Mouse (Mus musculus) forelimb bud, embryonic 11.5 days (tissue): ENCODE measurements around the gene Mindy2.
"Not testable (repeated sequence)": the region's sequence is repeated elsewhere in the genome, so short reads cannot be mapped to it uniquely, and the experiment has no call there.

Experiments used
- DNase-seq: peaks from one replicate; pipeline ENCODE4 v3.0.0-alpha.2; 2012; ENCODE audit warnings: low read depth, low spot score

The Mindy2 gene

GRCm38 (mm10) chr9:70584641-70585040 lies 72.3 kb downstream of the Mindy2 start:
- DNase-seq, result no peak

- no peak for DNase-seq
These were observed 76.0 kb downstream of the Mindy2 start for GRCm38 (mm10) chr9:70580956-70581355.

GRCm38 (mm10) chr9:70578123-70578522 lies 78.9 kb downstream of the Mindy2 start:
- DNase-seq, result no peak

GRCm38 (mm10) chr9:70570351-70570750 lies 86.6 kb downstream of the Mindy2 start:
- DNase-seq, result no peak

GRCm38 (mm10) chr9:70567651-70568050 lies 89.3 kb downstream of the Mindy2 start:
- DNase-seq, result no peak

GRCm38 (mm10) chr9:70562825-70563224 lies 94.1 kb downstream of the Mindy2 start:
- DNase-seq, result no peak

- DNase-seq, result no peak
These were observed 100.2 kb downstream of the Mindy2 start for GRCm38 (mm10) chr9:70556796-70557195.

GRCm38 (mm10) chr9:70555431-70555830 lies 101.5 kb downstream of the Mindy2 start:
- DNase-seq, result no peak

GRCm38 (mm10) chr9:70552233-70552632 lies 104.7 kb downstream of the Mindy2 start:
- not testable (repeated sequence) for DNase-seq

- DNase-seq, result no peak
These were observed 105.5 kb downstream of the Mindy2 start for GRCm38 (mm10) chr9:70551524-70551923.
